Mouse (Mus musculus) olfactory bulb, adult 2 months (tissue): ENCODE data around the gene Cacng8. TPM values are rescaled to one million over a fixed set of nuclear protein-coding genes. Genes with fewer than 3 reads are reported as not detected.

Experiments
- H3K27ac ChIP-seq: fragments of 200-500 bp; 2 replicates; pipeline ENCODE4 v1.5.1; 2012; ENCODE audit warnings: low read depth, low read length; ENCODE audit not compliant: insufficient read depth
- H3K4me1 ChIP-seq: fragments of 200-500 bp; 2 replicates; pipeline ENCODE4 v1.6.1; 2012; ENCODE audit warnings: low read length; ENCODE audit not compliant: control insufficient read depth, insufficient read depth
- H3K4me3 ChIP-seq: fragments of 200-500 bp; 2 replicates; pipeline ENCODE4 v1.5.1; 2012; ENCODE audit warnings: mild to moderate bottlenecking, low read depth, low read length, moderate library complexity; ENCODE audit not compliant: insufficient read depth
- CTCF ChIP-seq: fragments of 200-500 bp; IDR thresholded peaks from 2 replicates; pipeline ENCODE4 v1.5.1; 2012; ENCODE audit warnings: low read depth, mild to moderate bottlenecking, low read length, moderate library complexity; ENCODE audit not compliant: insufficient read depth
- POLR2A ChIP-seq: fragments of 200-500 bp; IDR thresholded peaks from 2 replicates; pipeline ENCODE4 v1.6.1; 2012; ENCODE audit warnings: mild to moderate bottlenecking, low read depth, low read length, moderate library complexity; ENCODE audit not compliant: insufficient read depth
- WGBS: fragments of 180-500 bp; shearing (Covaris S2); methylation state at CpG from one replicate; pipeline ENCODE4 v1.1.7; 2018; 5-methylcytosine and 5-hydroxymethylcytosine counted together
- polyA plus RNA-seq: library from polyadenylated mRNA; stranded (reverse); fragments of >200 nt; gene quantifications from 2 replicates; pipeline ENCODE4 v1.2.4, GENCODE M21; 2012; ENCODE audit warnings: low replicate concordance; ENCODE audit not compliant: missing spikeins, insufficient read depth, insufficient read length

The Cacng8 gene
- polyA plus RNA-seq, 1 experiment: not detected

DNA sequence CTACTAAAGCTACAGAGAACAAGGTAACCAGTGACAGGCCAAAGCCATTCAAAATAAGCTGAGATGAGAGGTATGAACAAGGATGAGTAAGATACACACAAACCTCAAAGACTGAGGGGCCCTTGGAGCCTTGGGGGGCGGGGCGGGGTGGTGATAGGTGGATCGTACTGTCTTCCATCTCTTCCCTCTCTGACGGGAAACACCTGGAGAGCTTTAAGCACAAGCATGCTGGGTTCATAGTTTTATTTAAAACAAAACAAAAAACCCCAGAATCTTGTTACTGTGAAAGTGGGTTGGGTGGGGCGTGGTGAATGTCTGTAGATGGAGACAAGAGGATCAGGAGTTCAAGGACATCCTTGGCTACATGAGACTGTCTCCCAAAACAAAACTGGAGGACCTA, 30.0 kb downstream of the Cacng8 start:
- Histone ChIP-seq H3K4me3 (no peak overlapping the region), H3K4me1 (peaks cover 27% of the 10 kb centered on the region), H3K27ac (no peak overlapping the region)
- WGBS: 57% methylated on average over 5 of the region's 5 CpGs
- TF ChIP-seq POLR2A: no peak
- no peak for TF ChIP-seq CTCF

- 81% methylated on average over 3 of the region's 3 CpGs for WGBS
- H3K4me1 ChIP-seq: peaks cover 25% of the 10 kb centered on the region
- no peak for TF ChIP-seq CTCF
- H3K4me3 ChIP-seq: no peak overlapping the region
- H3K27ac ChIP-seq: no peak overlapping the region
These were observed 30.8 kb downstream of the Cacng8 start for GRCm38 (mm10) chr7:3421297-3421696.

- H3K27ac ChIP-seq: no peak overlapping the region
- 45% methylated on average over 7 of the region's 7 CpGs for WGBS
- peaks cover 25% of the 10 kb centered on the region for H3K4me1 ChIP-seq
- TF ChIP-seq CTCF (no peak), POLR2A (no peak)
- no peak overlapping the region for H3K4me3 ChIP-seq
These were observed 31.6 kb downstream of the Cacng8 start for GRCm38 (mm10) chr7:3422051-3422450.

- Histone ChIP-seq H3K4me3 (peak overlapping the region; percentile 23; the same call in 1 of the 2 replicates), H3K27ac (no peak overlapping the region), H3K4me1 (peaks cover 25% of the 10 kb centered on the region)
- TF ChIP-seq POLR2A (no peak), CTCF (no peak)
- under 1% methylated on average over 30 of the region's 30 CpGs for WGBS
These were observed 32.9 kb downstream of the Cacng8 start for GRCm38 (mm10) chr7:3423430-3423829.

DNA sequence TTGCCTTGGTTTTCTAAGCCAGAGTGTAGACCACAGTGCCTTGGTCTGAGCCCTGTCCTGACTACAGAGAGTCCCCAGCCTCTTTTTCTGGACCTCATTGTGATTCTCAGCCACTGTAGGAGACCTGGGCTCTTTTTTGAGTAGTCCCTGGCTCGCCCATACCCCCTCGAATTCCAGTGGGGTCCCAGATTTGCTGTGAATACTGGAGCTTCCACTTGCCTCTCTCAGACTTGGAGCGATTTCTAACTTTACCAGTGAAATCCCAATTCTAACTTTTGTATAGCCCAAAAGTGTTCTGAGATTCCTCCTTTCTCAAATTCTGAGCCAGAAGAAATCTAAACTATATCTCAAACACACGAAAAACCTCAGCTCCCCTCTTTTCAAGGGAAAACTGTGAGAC, 33.4 kb downstream of the Cacng8 start, which contains the start of gene Cacng6:
Cacng6 (plus strand) TSS at position 301 of the 400 bp plus-strand sequence.
- TF ChIP-seq POLR2A (no peak), CTCF (no peak)
- Histone ChIP-seq H3K4me1 (peaks cover 25% of the 10 kb centered on the region), H3K27ac (no peak within 1 kb of the TSS), H3K4me3 (peak within 1 kb of the TSS; percentile 23; the same call in 1 of the 2 replicates)
- WGBS: 58% methylated on average over 4 of the region's 4 CpGs

- Histone ChIP-seq H3K4me3 (no peak overlapping the region), H3K4me1 (peaks cover 23% of the 10 kb centered on the region), H3K27ac (no peak overlapping the region)
- WGBS: 71% methylated on average over 5 of the region's 5 CpGs
- TF ChIP-seq POLR2A: no peak
- no peak for TF ChIP-seq CTCF
These were observed 34.7 kb downstream of the Cacng8 start for GRCm38 (mm10) chr7:3425141-3425540.

DNA sequence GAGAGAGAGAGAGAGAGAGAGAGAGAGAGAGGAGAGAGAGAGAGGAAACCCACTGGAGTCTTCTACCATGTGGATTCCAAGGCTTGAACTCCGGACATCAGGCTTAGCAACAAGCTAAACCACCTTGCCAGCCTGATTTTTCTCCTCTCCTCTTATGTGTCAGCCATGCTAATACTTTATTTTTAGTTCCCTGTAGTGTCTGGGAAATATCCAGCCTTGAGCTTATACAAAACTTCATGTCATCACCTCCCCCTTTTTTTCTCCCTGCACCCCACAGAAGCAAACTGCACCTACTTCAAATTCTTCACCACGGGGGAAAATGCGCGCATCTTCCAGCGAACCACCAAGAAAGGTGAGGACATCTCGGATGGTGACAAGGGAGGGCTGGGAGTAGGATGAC, 39.7 kb downstream of the Cacng8 start:
- TF ChIP-seq POLR2A (no peak), CTCF (no peak)
- Histone ChIP-seq H3K4me3 (no peak overlapping the region), H3K27ac (no peak overlapping the region), H3K4me1 (peaks cover 2% of the 10 kb centered on the region; the same call in 1 of the 2 replicates)
- 66% methylated on average over 6 of the region's 6 CpGs for WGBS

- H3K4me1 ChIP-seq: peaks cover 2% of the 10 kb centered on the region; the same call in 1 of the 2 replicates
- no peak overlapping the region for H3K4me3 ChIP-seq
- no peak for TF ChIP-seq CTCF
- no peak for TF ChIP-seq POLR2A
- no peak overlapping the region for H3K27ac ChIP-seq
- WGBS: 80% methylated on average over 1 of the region's 1 CpGs
These were observed 41.6 kb downstream of the Cacng8 start for GRCm38 (mm10) chr7:3432066-3432465.

DNA sequence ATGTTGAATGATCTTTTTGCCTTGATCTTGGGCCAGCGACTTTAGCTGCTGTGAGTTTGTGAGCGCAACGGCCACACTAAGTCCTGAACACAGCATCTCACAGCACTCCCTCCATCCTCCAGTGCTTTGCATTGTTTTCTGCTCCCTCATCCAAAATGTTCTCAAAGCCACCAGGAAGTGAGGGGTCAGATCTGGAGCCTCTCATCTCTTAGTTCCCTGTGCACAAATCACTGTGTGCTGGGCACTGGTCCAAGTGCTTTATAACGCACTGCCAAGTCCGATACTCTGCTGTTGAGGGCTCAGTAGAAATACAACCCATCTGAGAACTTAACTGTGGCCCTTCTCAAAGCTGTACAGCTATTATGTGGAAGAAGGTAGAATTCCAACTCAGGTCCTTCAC, 47.5 kb downstream of the Cacng8 start:
- 0 out of 2 replicates have a peak, but pooled peaks cover 2% of the 10 kb centered on the region for H3K4me1 ChIP-seq
- TF ChIP-seq POLR2A: no peak
- TF ChIP-seq CTCF: no peak
- H3K27ac ChIP-seq: no peak overlapping the region
- H3K4me3 ChIP-seq: no peak overlapping the region
- 34% methylated on average over 5 of the region's 5 CpGs for WGBS

DNA sequence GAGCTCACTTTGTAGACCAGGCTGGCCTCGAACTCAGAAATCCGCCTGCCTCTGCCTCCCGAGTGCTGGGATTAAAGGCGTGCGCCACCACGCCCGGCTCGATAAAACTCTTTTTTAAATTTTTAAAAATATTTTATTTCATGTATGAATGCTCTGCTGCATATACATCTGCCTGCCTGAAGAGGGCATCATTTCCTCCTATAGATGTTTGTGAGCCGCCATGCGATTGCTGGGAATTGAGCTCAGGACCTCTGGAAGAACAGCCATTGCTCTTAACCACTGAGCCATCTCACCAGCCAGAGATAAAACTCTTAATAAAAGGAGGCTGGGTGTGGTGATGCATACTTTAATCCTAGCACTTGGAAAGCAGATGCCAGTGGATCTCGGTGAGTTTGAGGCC, 49.5 kb downstream of the Cacng8 start:
- peaks cover 4% of the 10 kb centered on the region; the same call in 1 of the 2 replicates for H3K4me1 ChIP-seq
- 90% methylated on average over 11 of the region's 11 CpGs for WGBS
- no peak overlapping the region for H3K27ac ChIP-seq
- no peak for TF ChIP-seq POLR2A
- no peak for TF ChIP-seq CTCF
- no peak overlapping the region for H3K4me3 ChIP-seq
